Mouse (Mus musculus) R1 (cell line): ENCODE data around the gene Fam118b.
A peak's percentile ranks its signal among the peaks of the same experiment; 100 is the strongest.

Experiments
- DNase-seq: peaks from one replicate; pipeline ENCODE4 v3.0.0-alpha.2; 2018; ENCODE audit warnings: low read depth, low spot score

Gene Fam118b

DNA sequence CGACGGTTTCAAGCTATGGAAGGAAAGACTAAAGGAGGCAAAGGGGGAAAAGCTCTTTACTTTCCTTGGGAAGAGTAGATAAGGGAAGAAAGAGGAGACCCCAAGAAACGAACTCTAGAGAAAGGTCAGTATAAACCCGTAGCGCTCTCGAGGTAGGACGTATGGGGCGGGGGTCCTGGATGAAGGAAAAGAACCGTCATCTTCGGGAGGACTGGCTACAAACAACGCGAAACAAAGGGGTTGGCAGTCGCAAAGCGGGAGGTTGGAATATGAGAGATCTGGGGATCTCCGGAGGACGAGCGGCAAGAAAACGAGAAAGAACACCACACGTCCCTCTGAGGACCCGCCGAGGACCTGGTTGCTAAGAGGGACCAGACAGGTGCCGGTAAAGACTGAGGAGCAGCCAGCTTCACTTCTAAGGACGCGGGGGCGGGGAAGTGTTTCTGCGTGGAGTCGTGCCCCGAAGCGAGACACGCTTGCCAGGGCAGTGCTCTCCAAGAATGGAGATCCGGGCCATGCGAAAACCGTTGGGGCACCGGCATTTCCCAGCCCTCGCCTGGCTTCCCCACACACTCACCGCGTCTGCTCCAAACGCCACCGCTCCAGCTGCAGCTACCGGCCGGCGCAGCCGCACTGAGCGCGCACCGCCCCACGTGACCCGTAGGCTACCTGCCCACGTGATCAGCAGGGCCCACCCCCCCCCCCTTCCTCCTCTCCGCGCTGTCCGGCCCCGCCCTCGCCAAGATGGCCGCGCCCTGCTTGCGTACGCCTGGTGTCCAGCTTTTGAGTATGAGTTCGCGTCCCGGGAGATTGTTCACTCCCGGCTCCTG, at the start of gene Fam118b, which contains the start of gene Rpusd4:
Gene Fam118b, minus strand, starts transcription at position 660 of the 830 bp plus-strand sequence.
Gene Rpusd4, plus strand, starts transcription at position 720 of the 830 bp plus-strand sequence.
- DNase-seq: peak; percentile 93

DNA sequence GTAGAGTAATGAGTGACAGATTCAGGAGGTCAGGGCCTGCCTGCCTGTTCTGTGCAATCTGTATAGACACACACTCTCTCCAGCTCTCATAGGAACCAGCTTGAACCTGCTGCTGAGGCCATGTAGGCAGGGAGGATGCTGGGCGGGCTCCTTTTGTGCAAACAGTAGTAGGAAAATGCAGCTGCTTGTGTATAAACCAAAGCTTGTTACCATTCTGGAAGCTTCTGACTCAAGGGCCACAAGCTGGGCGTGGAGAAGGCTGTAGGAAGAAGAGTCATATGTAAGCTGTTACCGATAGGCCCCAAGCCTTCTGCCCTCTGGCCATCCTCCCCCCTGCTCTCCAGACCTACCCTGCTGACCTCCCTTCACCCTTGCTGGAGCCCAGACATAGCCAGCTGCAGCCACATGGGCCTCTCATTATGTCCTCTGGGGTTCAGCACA, 49.2 kb upstream of the Fam118b start:
- DNase-seq: no peak

DNA sequence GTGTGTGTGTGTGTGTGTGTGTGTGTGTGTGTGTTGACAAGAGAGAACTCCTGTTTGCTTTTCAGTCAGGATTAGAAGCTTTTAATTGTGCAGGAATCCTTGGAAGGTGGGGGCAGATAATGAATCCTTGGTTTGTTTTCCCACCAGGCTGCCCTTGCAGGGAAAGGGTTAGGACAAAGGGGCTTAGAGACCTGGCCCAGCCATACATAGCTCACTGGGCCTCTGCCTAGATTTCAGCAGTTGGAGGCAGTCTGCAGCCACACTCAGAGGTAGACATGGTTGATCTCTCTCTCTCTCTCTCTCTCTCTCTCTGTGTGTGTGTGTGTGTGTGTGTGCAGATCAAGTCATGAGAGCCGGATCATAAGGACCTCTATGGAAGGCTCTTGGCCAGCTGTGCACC, 46.6 kb upstream of the Fam118b start:
- no peak for DNase-seq

DNA sequence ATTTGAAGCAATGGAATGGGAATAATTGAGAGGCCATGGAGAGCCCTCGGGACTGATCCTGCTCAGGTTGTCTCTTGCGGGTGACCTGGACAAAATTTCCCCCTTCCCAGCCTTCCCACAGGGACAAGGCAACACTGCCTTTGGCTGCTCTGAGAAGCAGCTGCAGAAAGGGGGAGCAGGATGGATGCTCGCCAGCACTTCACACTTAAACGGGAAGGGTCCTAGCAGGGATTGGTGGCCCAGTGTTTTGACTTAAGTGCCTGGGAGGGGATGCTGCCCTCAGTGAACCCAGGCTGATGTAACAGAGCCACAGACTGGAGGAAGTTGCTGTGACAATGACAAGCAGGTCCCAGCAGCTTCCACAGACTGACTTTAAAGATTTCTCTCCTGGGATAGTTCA, 46.0 kb upstream of the Fam118b start:
- DNase-seq: no peak

DNA sequence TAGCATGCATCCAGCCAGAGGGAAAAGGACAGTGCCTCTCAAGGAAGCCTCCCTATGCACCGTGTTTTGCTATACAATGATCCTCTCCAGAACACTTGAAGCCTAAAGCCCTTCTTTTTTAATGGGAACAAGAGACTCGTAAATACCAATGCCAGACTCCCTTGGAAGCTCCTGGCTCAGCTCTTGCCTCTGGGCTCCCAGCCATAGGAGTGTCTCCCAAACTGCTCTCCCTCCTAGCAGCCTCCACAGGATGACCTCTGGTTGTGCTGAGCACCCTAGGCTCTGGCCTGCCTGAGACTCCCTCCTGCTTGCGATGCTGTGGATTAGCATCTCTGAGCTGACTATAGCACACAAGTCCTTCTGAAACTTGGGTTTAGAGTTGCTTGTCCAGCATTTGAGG, 44.9 kb upstream of the Fam118b start:
- no peak for DNase-seq

DNA sequence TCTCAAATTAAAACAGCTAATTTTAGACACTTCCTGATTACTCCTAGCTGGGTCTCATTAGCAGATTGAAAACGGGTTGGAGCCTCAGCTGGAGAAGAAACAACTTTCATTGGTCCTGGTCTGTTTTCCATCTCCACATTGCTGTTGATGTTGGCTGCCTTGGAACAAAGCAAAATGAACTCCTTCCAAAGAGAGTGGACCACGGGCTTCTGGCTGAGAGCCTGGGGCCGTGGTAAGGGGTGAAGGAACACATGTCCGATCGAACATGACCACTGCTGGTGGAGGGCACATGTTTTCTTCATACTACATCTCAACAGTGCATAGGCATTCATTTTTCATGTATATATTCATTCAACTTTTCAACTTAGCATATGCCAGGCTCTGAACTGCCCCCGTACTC, 42.8 kb upstream of the Fam118b start:
- DNase-seq: no peak

DNA sequence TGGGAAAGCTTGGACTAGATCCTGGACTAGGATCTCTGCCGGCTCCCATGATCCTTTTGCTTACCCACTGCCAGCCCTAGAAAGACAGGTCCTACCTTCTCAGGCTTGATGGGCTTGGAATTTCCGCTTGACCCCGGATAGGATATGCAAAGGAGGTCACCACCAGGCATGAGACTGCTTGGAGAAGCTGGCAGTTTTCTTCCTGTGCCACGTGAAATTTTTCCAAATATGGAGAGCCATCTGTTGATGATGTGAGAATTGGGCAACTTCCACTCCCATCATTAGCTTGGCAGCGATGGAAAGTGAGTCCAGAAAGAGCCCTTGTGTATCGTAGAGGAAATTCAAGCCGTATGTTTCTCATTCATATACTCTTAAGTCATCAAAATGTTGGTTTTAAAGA, 39.9 kb upstream of the Fam118b start:
- DNase-seq: no peak

DNA sequence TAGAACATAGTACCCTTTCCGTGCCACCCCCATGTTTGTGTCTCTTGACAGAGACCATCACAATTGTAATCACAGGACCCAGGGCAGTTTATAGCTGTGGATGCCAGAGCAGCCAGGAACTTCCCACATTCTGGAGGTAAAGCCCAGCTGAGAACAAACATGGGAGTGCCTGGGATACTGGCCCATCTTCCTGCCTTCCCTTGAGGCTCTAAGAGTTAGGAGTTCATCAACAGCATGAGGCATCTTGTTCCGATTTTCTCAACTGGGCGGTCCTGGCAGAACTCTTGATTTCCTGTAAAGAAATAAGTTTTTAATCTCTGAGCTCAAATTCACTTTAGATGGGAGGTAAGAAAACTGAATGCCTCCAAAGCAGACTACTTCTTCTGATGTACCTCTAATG, 34.6 kb upstream of the Fam118b start:
- no peak for DNase-seq

DNA sequence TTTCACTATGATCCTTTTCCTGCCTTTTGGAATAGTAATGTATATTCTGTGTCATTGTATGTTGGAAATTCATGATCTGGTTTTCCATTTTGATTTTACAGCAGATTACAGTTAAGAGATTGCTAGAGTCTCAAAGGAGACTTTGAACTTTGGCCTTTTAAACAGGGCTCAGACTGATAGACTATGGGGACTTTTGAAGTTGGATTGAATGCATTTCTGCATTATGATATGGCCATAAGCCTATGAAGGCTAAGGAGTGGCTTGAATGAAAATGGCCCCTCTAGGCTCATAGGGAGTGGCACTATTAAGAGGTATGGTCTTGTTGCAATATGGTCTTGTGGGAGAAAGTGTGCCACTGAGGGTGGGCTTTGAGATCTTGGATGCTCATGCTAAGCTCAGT, 30.2 kb upstream of the Fam118b start:
- no peak for DNase-seq

DNA sequence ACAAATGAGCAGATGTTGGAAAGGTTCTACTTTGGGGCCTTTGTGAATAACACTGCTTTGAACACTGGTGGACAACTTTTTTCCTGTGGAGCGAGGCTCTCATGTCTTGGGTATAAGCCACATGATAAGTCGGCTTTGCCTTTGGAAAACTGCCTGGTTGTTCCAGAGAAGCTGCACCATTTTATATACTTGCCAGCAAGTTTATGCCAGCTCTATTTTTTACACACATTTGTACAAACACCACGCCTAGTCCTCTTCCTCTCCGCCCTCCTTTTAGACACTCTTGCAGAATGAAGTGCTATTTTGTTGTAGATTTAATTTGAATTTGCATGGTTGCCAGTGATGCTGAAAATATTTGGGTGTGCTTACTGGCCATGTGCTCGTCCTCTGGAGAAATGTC, 25.9 kb upstream of the Fam118b start:
- DNase-seq: no peak

DNA sequence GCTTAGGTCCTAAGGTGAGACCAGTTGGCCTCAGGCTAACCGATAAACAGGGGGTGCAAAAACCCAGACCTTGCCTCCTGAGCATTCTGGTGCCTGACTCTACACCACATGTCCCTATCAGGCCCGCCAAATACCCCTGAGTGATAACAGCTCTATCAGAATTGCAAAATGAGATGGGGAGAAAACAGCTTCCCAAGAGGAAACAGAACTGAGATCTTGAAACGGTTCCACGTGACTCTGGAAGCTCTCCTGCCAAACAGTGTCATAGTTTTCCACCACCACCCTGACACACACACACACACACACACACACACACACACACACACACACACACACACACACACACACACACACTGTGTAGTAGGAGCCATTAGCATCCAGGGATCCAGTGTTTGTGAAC, 23.3 kb upstream of the Fam118b start:
- DNase-seq: no peak

DNA sequence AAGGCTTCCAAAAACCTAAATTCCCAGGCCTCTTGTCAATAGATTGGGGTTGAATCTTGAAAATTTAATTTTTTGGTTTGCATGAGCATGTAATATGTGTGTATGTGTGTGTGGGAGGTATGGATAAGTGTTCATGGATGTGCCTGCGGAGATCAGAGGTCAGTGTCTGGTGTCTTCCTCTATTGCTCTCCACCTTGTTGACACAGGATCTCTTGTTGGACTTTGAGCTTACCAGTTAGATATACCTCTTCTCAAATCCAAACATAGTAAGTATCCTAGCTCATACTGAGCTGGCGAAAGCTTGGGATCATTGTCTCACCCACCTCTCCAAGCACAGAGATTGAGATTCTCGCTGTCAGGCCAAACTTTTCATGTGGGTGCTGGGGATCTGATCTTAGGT, 22.8 kb upstream of the Fam118b start:
- no peak for DNase-seq

DNA sequence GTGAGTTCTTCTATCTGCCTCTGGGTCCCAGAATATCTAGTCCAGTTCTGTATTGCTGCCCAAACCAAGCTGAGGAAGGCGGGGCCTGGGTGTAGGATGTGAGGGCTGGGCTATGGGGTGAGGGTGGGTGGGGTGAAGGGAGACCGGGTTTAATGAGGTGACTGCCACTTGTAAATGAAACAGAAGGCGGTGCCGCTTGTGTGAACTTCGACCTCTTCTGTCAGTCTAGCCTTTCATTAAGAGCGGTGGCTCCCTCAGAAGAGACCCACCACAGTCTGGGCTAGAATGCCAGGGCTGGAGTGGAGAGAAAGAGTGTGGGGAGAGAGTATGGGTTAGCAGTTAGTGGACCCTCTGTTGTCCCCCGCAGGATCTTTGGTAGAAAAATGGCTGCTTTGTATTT, 22.4 kb upstream of the Fam118b start:
- DNase-seq: no peak

DNA sequence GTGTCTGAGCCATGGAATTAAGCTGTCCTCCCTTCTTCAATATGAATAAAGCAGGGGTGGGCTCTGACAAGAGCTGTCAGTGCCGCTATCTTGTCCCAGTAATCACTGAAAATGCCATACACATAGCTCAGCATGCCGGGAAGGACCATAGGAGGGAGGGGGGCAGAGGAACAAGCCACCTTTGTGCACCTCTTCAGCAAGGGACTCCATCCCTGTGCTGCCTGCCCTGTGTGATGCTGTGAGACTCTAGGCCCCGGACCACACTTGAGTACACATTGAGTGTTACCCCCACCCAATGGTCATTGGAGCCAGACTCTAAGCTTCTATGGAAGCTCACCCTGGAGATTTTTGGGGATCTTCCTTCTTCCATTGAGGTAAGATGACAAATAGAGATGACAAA, 18.7 kb upstream of the Fam118b start:
- DNase-seq: no peak

DNA sequence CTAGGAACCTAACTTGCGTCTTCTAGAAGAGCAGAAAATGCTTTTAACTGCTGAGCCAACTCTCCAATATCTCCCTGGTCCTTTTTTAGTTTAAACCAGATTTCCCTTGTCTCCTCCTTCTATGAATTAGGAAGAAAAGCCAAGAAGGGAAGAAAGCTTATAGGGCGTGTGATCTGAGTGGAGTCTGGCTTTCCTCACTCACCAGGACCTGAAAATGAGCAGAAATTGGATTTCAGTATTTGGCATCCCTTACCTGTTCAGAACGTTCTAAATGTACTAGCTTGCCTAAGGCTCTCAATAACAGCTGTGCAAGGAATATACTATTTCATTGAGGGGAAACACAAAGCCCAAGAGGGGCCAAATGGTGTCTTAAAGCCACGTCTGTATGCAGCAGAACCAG, 16.7 kb upstream of the Fam118b start:
- no peak for DNase-seq

DNA sequence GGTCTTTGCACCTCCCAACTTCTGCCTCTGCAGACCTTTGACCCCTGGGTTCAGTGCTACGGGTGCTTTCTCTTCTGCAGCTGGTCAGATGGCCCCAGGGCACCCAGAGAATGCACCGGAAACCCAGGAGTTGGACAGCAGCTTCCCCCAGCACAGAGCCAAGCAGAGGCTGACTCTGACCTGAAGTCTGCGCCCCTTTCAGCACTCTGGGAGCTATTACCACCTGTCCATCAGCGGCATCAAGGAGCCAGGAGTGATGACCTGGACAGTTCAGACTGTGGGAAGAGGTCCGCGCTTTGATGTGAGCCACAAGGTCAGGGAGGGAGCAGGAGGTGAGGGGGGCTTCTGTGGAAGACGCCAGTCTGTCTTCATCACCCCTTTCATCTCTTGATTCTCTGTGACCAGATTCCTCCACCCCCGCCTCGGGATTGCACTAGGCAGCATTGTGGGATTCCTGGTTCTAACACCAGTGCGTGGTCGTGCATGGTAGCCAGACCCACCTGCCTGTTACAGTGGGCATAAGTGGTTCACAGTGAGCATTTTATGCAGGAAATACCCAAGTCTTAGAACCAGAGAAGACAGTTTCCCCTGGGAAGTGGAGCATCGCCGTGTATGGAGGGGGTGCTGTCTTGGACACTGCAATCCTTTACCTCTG, 15.9 kb upstream of the Fam118b start:
- DNase-seq: no peak

DNA sequence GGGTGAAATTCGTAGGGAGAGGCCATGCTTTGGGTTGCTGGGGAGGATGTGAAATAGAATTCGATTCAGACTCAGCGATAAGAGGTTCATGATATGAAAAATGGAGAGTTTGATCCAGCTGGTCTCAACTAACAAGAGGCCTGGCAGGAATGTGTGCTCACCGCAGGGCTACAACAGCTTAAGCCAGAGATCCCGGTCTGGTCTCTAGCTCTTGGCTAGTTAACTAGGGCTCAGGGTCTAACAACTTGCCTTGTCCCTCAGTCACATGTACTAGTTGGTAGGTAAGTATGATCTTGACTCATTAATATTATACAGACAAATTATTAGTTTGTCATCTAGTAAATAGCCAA, 15.2 kb upstream of the Fam118b start:
- no peak for DNase-seq

DNA sequence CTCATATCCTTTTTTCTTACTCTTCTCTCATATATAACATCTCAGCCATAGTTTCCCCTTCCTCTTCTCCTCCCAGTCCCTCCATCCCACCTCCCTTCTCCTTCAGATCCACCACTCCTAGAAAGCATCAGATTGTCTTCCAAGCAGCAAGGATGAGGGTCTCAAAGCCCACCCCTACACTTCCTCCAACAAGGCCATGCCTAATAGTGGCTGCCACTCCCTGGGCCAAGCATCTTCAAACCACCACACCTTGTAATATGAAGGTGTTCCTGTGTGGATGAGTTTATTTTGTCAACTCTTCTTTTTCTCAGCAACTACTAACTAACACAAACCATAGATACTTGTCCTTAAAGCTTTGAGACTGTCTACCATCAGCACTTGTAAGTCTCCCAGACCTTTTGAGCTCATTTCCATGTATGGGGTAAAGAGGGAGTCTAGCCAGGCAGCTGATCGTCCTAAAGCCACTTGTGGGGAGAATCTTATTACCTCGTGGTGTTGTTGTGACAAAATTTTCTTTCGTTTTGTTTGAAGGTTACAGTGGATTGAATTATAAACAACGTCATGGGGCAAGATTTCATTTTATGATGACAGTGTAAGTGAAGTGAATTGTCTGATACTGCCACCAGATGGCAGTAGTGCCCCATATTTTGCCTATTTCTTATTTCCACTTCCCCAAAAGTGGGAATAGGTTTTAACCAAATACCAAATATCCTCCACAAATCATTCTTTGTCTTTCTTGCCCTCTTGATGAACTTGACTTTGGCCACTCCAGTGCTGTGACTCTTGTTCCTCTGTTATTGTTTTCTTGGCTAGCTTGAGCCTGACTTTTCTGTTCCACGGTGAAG, 14.6 kb upstream of the Fam118b start:
- peak; percentile 60 for DNase-seq

DNA sequence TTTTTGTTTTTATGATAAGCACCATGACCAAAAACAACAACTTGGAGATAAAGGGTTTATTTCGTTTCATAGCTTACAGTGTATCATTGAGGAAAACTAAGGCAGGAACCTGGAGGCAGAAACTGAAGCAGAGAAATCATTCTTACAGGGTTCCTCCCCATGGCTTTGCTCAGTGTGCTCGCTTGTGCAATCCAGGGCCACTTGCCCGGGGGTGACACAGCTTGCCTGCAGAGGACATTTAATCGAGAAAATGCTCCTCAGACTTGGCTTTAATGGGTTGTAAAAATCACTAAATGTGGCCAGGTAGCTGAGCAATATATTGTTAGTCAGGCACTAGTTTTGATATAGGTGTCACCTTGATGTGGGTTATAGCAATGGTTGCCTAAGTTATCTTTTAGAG, 10.8 kb upstream of the Fam118b start:
- no peak for DNase-seq

DNA sequence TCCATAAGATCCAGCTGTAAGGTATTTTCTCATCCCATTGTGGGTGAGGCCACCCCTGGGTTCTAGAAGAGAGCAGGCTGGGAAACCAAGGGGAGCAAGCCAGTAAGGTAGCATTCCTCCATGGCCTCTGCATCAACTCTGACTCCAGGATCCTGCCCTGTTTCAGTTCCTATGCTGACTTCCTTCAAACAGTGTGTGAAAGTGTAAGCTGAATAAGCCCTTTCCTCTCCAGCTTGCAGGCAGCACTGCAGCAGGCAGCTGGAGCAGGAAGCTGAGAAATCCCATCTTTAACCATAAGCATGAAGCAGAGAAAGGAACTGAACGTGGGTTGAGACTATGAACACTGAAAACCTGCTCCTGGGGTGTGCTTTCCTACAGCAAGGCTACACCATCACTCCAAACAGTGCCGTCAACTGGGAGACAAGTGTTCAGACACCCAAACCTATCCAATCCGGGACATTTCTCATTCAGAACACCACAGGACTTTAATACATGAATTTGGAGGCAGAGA, 10.3 kb upstream of the Fam118b start:
- no peak for DNase-seq

DNA sequence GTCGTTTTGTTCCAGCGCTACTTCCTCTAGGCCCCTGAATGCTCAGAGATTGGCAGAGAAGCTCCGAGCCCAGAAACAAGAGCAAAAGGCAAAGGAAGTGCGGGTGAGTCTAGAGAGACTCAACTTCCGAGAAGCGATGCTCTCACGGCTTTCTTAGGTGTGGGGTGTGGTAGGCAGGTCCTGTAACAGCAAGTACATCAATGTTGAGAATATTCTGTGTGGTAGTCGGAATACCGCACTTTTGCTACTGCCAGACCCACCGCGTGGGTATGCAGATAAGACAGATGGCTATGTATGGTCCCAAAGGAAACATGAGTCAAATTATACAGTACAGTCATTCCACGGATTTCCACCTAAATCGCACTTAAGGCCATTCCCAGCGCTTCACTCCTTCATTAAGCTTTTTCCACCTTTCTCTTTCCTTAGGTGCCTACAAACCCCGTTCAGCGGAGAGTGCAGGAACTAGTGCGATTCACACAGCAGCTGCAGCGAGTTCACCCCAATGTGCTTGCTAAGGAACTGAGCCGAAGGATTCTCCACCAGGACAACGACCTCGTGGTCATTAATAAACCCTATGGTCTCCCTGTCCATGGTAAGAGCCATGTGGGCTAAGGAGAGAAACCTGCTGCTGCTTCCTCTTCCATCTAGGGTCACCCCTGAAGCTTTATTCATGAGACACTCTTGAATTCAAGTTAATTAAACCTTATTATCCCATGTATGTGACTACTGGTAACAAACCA, 541 bp upstream of the Fam118b start:
- peak; percentile 26 for DNase-seq
